Mouse (Mus musculus) CH12.LX (cell line): ENCODE results near the gene Atn1.

Experiments
- CTCF ChIP-seq, 2 experiments: IDR thresholded peaks in 1 of 2; conservative IDR thresholded peaks in 1 of 2; 2 replicates each; pipeline ENCODE4 v1.5.1; 2011 to 2012; ENCODE audit warnings: low read depth in 2 of 2, low read length in 2 of 2, improper control_type of control experiment in 1 of 2, inconsistent platforms in 1 of 2, mild to moderate bottlenecking in 1 of 2, moderate library complexity in 1 of 2
- ZC3H11A ChIP-seq: IDR thresholded peaks from 2 replicates; pipeline ENCODE4 v1.6.1; 2012; ENCODE audit warnings: low read depth, mild to moderate bottlenecking, inconsistent platforms, low read length, improper control_type of control experiment

DNA sequence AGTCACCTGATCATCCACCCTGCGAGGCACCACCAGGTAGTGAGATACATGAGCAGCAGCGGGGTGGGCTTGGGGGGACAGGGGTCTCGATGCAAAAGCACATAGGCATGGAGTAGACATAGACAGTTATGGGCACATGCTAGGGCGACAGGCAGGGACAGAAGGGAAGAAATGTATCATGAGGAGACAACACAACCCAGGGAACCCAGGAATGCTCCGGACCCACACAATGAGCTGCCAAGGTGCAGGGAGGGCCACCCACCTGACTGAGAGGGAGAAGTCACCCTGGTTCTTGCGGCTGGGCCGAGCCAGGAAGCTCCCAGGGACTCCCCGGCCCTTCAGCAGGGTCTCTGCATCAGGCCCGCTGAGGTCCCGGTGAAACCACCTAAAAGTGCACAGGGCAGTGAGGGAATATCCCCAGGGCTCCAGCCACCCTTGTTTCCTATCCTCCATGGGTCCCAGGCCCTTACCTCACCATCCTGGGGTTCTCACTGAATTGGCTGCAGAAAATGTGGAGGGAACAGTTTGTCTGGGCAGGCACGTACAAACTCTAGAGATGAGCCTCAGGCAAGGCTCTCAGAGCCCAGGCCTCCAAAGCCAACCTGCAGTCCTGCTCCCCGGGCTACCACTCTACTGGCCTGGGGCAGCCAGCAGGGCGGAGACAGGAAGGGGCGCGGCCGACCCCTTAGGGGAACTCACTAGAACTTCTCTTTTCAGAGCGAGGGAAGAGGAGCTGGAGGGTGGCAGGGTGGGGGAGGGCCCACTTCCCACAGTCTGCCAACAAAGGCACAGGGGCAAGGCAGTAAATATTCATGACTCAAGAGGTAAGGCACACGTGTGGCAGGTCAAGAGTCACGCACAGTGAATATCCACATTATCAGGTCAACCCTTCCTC lies 23.6 kb downstream of the Atn1 start:
- TF ChIP-seq ZC3H11A: no peak
- TF ChIP-seq CTCF (conservative IDR thresholded peaks at IDR 0.05 in 1 of 2, IDR thresholded peaks at IDR 0.05 in 1 of 2; ENCODE audit: low read depth in 2 of 2, low read length in 2 of 2): no peak
